Mouse (Mus musculus): ENCODE data around the gene Dcaf10.
"Not testable (repeated sequence)": the region's sequence is repeated elsewhere in the genome, so short reads cannot be mapped to it uniquely, and the experiment has no call there.

Gene Dcaf10

GRCm38 (mm10) chr4:45393658-45394057, 51.8 kb downstream of the Dcaf10 start:
- no peak for DNase-seq (ENCODE audit: low spot score)

- DNase-seq (ENCODE audit: low spot score): not testable (repeated sequence)
These were observed 54.3 kb downstream of the Dcaf10 start for GRCm38 (mm10) chr4:45396211-45396610.

GRCm38 (mm10) chr4:45398315-45398714, 56.4 kb downstream of the Dcaf10 start:
- not testable (repeated sequence) for DNase-seq (ENCODE audit: low spot score)

GRCm38 (mm10) chr4:45399421-45400210, 57.7 kb downstream of the Dcaf10 start:
- DNase-seq (ENCODE audit: low spot score): no peak

- peak; percentile 32 for DNase-seq (ENCODE audit: low spot score)
These were observed 60.4 kb downstream of the Dcaf10 start for GRCm38 (mm10) chr4:45402281-45402680.

- DNase-seq (ENCODE audit: low spot score): peak; percentile 31
These were observed 61.1 kb downstream of the Dcaf10 start for GRCm38 (mm10) chr4:45402878-45403498.

GRCm38 (mm10) chr4:45403499-45403878, 61.6 kb downstream of the Dcaf10 start:
- no peak for DNase-seq (ENCODE audit: low spot score)

GRCm38 (mm10) chr4:45404086-45404485, 62.2 kb downstream of the Dcaf10 start:
- no peak for DNase-seq (ENCODE audit: low spot score)

- DNase-seq (ENCODE audit: low spot score): no peak
These were observed 63.4 kb downstream of the Dcaf10 start for GRCm38 (mm10) chr4:45405315-45405714.

GRCm38 (mm10) chr4:45406397-45406796, 64.5 kb downstream of the Dcaf10 start:
- no peak for DNase-seq (ENCODE audit: low spot score)

- DNase-seq (ENCODE audit: low spot score): no peak
These were observed 65.3 kb downstream of the Dcaf10 start for GRCm38 (mm10) chr4:45407001-45407702.

- peak; percentile 22 for DNase-seq (ENCODE audit: low spot score)
These were observed 65.9 kb downstream of the Dcaf10 start for GRCm38 (mm10) chr4:45407703-45408334.

GRCm38 (mm10) chr4:45408427-45409132, 66.7 kb downstream of the Dcaf10 start, which contains the start of gene Slc25a51:
Slc25a51 (minus strand) TSS chr4:45408766.
- peak; percentile 92 for DNase-seq (ENCODE audit: low spot score)

GRCm38 (mm10) chr4:45409270-45409669, 67.4 kb downstream of the Dcaf10 start:
- peak; percentile 78 for DNase-seq (ENCODE audit: low spot score)

GRCm38 (mm10) chr4:45411181-45411790, 69.4 kb downstream of the Dcaf10 start:
- DNase-seq (ENCODE audit: low spot score): no peak

GRCm38 (mm10) chr4:45412433-45413192, 70.7 kb downstream of the Dcaf10 start:
- DNase-seq (ENCODE audit: low spot score): no peak

- no peak for DNase-seq (ENCODE audit: low spot score)
These were observed 71.9 kb downstream of the Dcaf10 start for GRCm38 (mm10) chr4:45413674-45414338.

GRCm38 (mm10) chr4:45416314-45416713, 74.4 kb downstream of the Dcaf10 start:
- DNase-seq (ENCODE audit: low spot score): no peak

GRCm38 (mm10) chr4:45418229-45418950, 76.5 kb downstream of the Dcaf10 start:
- DNase-seq (ENCODE audit: low spot score): peak; percentile 52
